Mouse (Mus musculus): Measurements from ENCODE around the gene Samd5.

Samd5 gene

GRCm38 (mm10) chr10:9650050-9650825 is 24.8 kb downstream of the Samd5 start:
- no peak for DNase-seq (ENCODE audit: low read depth, low spot score)

GRCm38 (mm10) chr10:9648464-9648863 is 26.5 kb downstream of the Samd5 start:
- no peak for DNase-seq (ENCODE audit: low read depth, low spot score)

GRCm38 (mm10) chr10:9647741-9648140 is 27.3 kb downstream of the Samd5 start:
- no peak for DNase-seq (ENCODE audit: low read depth, low spot score)

GRCm38 (mm10) chr10:9646391-9646790 is 28.6 kb downstream of the Samd5 start:
- no peak for DNase-seq (ENCODE audit: low read depth, low spot score)

GRCm38 (mm10) chr10:9643531-9643930 is 31.5 kb downstream of the Samd5 start:
- DNase-seq (ENCODE audit: low read depth, low spot score) = no peak

GRCm38 (mm10) chr10:9642077-9642476 is 32.9 kb downstream of the Samd5 start:
- DNase-seq (ENCODE audit: low read depth, low spot score) = no peak

- DNase-seq (ENCODE audit: low read depth, low spot score) = no peak
Measured at GRCm38 (mm10) chr10:9640678-9641077, 34.3 kb downstream of the Samd5 start.

- DNase-seq (ENCODE audit: low read depth, low spot score) = no peak
Measured at GRCm38 (mm10) chr10:9640056-9640455, 35.0 kb downstream of the Samd5 start.

GRCm38 (mm10) chr10:9625356-9625755 is 49.7 kb downstream of the Samd5 start:
- DNase-seq (ENCODE audit: low read depth, low spot score) = peak; percentile 65

- DNase-seq (ENCODE audit: low read depth, low spot score) = no peak
Measured at GRCm38 (mm10) chr10:9621926-9622688, 52.9 kb downstream of the Samd5 start.

GRCm38 (mm10) chr10:9621055-9621454 is 54.0 kb downstream of the Samd5 start:
- DNase-seq (ENCODE audit: low read depth, low spot score) = peak; percentile 57

- DNase-seq (ENCODE audit: low read depth, low spot score) = no peak
Measured at GRCm38 (mm10) chr10:9615009-9615408, 60.0 kb downstream of the Samd5 start.

GRCm38 (mm10) chr10:9608854-9609253 is 66.2 kb downstream of the Samd5 start:
- DNase-seq (ENCODE audit: low read depth, low spot score) = no peak

GRCm38 (mm10) chr10:9607155-9607554 is 67.9 kb downstream of the Samd5 start:
- no peak for DNase-seq (ENCODE audit: low read depth, low spot score)

GRCm38 (mm10) chr10:9605635-9606034 is 69.4 kb downstream of the Samd5 start:
- no peak for DNase-seq (ENCODE audit: low read depth, low spot score)

GRCm38 (mm10) chr10:9603290-9603689 is 71.7 kb downstream of the Samd5 start:
- DNase-seq (ENCODE audit: low read depth, low spot score) = no peak

GRCm38 (mm10) chr10:9602845-9603244 is 72.2 kb downstream of the Samd5 start:
- DNase-seq (ENCODE audit: low read depth, low spot score) = no peak

GRCm38 (mm10) chr10:9602389-9602788 is 72.6 kb downstream of the Samd5 start:
- DNase-seq (ENCODE audit: low read depth, low spot score) = no peak

- DNase-seq (ENCODE audit: low read depth, low spot score) = no peak
Measured at GRCm38 (mm10) chr10:9596228-9596627, 78.8 kb downstream of the Samd5 start.

GRCm38 (mm10) chr10:9594666-9595065 is 80.3 kb downstream of the Samd5 start:
- DNase-seq (ENCODE audit: low read depth, low spot score) = no peak

GRCm38 (mm10) chr10:9590606-9591005 is 84.4 kb downstream of the Samd5 start:
- no peak for DNase-seq (ENCODE audit: low read depth, low spot score)

GRCm38 (mm10) chr10:9586328-9586727 is 88.7 kb downstream of the Samd5 start:
- no peak for DNase-seq (ENCODE audit: low read depth, low spot score)

GRCm38 (mm10) chr10:9579374-9579773 is 95.6 kb downstream of the Samd5 start:
- DNase-seq (ENCODE audit: low read depth, low spot score) = no peak

Data from ZHBTc4 (cell line).